Mouse (Mus musculus) cerebellum, adult 9-10 months (tissue): ENCODE results near the gene Fbxl18.
"Not testable (repeated sequence)": the region's sequence is repeated elsewhere in the genome, so short reads cannot be mapped to it uniquely, and the experiment has no call there.

Source experiments
- DNase-seq: peaks from one replicate; pipeline ENCODE4 v3.0.0; 2022

Gene Fbxl18

GRCm38 (mm10) chr5:142857763-142858229, 37.4 kb downstream of the Fbxl18 start:
- DNase-seq, result peak; percentile 66

DNA sequence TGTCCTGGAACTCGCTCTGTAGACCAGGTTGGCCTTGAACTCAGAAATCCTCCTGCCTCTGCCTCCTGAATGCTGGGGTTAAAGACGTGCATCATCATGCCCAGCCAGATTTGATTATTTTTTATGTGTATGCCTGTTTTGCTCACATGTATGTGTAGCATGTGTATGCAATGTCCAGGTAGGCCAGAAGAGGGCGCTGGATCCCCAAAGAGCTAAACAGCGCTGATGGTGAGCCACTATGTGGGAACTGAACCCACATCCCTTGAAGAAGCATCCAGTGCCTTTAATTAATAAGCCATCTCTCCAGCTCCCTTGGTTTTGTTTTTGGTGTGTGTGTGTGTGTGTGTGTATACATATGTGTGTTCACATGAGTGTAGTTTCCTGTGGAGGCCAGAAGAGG, 38.8 kb downstream of the Fbxl18 start:
- DNase-seq, result no peak

DNA sequence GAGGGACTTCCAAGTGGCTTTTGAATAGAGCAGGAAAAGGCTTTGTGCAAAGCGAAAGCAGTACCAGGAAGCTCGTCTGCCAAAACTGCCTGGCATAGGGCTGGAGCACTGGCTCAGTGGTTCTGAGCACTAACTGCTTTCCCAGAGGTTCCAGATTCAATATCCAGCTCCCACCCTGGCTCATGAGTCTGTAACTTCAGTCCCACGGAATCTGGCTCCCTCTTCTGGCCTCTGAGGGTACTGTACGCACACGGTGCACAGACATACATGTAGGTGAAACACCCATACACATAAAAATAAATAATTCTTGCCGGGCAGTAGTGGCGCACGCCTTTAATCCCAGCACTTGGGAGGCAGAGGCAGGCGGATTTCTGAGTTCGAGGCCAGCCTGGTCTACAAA, 40.3 kb downstream of the Fbxl18 start:
- DNase-seq, result peak; percentile 38

DNA sequence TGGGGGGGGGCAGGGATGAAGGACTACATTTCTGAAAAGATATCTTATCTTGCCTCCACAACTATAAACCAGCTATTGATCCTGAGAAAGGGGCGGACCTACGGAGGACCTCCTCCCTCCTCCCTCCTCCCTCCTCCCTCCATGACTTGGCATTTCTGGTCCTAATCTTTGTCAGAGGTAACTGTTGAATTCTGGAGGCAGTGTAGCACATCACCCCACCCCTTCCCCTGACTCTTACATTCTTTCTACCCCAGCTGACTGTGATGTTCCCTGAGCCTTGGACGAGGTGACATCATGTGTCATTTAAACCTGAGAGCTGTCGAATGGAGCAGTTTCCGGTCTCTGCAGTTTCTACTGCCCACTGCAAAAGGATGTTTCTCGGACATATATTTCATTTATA, 41.6 kb downstream of the Fbxl18 start:
- no peak for DNase-seq

GRCm38 (mm10) chr5:142851681-142852049, 43.6 kb downstream of the Fbxl18 start:
- no peak for DNase-seq

DNA sequence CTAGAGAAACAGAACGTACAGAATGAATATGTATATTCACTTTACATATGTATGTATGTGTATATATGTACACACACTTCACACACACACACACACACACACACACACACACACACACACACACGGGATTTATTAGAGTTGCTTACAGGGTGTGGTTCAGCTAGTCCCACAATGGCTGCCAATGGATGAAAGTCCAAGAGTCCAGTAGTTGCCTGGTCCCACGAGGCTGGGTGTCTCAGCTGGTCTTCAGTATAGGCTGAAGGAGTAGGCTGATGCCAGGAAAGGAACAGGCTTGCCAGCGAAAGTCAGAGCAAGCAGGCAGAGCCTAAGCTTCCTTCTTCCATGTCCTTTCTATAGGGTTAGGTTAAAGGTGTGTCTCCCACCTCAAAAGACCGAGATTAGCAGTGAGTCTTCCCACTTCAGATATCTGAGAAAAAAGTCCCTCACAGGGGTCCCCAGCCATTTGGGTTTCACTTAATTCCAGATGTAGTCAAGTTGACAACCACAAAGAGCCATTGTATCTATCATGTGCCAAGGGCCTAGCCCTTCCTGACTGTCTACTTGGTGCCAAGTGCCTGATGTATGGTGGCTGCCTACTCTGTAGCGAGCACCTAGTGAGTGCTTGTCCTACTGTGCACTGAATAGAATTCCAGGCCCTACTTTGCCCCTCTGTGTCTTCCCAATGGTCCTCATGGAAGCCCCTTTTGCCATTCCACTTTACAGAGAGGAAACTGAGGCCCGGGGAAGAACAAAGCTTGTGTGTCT, 44.1 kb downstream of the Fbxl18 start:
- no peak for DNase-seq

GRCm38 (mm10) chr5:142850476-142850875, 44.7 kb downstream of the Fbxl18 start:
- DNase-seq, result no peak

DNA sequence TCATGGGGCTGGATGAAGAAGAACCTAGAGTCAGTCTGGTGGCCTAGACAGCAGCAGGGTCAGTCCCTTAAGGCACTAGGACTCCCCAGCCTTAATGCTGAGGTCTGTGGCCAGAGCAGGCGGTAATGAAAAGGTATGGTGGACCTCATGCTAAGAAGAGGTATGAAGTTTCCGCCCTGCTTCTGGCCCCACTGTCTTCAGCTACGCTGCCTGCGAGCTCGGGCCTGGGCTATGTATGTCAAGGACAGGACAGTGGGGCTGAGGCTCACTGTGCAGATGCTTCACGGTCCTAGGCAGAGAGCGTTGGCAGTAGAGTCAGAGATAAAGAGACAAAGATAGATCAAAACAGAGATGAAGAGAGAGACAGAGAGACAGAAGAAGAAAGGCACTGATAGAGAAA, 46.3 kb downstream of the Fbxl18 start:
- no peak for DNase-seq

DNA sequence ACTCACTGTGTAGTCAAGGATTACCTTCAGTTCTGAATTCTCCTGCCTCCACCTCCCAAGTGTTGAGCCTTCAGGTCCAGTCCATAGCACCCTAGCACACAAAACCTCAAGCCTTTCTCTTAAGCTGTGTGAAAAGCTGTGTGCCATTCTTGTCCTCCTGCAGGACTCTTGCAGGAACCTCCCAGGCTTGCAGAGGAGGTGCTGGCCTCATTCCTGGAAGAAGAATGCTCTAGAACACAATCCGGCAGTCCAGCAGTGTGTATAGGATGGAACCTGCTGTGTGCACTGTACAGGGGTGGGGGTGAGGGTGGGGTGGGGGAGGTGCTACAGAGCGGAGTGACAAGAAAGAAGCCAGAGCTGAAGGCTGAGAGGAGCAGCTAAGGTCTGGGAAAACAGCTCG, 47.1 kb downstream of the Fbxl18 start:
- DNase-seq, result no peak

DNA sequence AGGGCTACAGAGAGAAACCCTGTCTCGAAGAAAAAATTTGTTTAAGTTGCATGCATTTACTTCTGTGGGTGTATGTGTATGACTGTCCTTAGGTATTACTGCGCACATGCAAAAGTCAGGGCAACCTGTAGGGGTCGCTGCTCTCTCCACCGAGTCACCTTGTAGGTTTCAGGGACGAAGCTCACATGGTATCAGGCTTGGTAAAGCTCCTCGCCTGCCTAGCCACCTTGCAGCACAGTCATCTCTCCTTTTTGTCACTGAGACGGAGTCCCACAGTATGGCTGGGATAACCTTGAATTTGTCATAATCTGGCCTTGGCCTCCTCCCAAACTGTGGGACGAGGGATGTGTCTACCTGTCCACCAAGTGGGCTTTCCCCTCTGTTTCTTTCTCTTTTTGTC, 50.8 kb downstream of the Fbxl18 start:
- no peak for DNase-seq

GRCm38 (mm10) chr5:142842137-142842642, 53.0 kb downstream of the Fbxl18 start:
- peak; percentile 36 for DNase-seq

DNA sequence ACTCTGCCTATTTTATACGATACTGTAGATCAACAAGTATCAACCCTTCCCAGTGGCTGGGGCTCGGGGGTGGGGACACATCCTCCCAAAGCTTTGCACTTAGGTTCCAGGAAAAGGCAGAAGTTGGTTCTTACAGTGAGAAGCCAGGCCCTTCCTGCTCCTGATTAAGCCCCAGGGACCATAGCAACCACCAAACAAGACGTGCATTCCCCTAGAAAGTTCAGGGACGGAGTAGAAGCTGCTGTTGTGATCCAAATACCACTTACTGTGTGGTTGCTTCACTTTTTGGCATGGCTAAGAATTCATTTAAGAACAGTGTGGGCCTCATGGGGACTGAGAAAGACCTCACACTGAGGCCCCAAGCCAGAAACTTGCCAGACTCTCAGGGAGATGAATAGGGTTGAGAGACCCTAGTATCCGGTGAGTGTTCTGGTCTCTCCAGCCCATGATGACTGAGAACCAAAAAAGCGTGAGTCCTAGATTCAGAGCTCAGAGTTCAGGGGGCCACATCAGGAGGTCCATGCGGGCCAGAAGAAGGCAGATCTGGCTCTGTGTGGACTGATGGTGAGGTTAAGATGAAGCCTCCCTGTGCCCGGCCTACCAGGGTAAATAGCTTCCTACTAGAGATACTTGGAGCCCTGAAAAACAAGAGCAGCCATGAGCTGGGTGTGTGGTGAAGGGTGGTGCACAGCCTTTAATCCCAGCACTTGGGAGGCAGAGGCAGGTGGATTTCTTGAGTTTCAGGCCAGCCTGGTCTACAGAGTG, 53.7 kb downstream of the Fbxl18 start:
- DNase-seq, result no peak

GRCm38 (mm10) chr5:142837427-142837826, 57.8 kb downstream of the Fbxl18 start:
- not testable (repeated sequence) for DNase-seq

GRCm38 (mm10) chr5:142836891-142837290, 58.3 kb downstream of the Fbxl18 start:
- no peak for DNase-seq

GRCm38 (mm10) chr5:142833646-142834438, 61.4 kb downstream of the Fbxl18 start:
- DNase-seq, result no peak

GRCm38 (mm10) chr5:142826131-142826530, 69.1 kb downstream of the Fbxl18 start:
- DNase-seq, result no peak

- no peak for DNase-seq
These were observed 69.6 kb downstream of the Fbxl18 start for GRCm38 (mm10) chr5:142825665-142826064.

GRCm38 (mm10) chr5:142824091-142824490, 71.1 kb downstream of the Fbxl18 start:
- peak; percentile 44 for DNase-seq

GRCm38 (mm10) chr5:142823096-142824062, 71.8 kb downstream of the Fbxl18 start:
- peak; percentile 86 for DNase-seq

DNA sequence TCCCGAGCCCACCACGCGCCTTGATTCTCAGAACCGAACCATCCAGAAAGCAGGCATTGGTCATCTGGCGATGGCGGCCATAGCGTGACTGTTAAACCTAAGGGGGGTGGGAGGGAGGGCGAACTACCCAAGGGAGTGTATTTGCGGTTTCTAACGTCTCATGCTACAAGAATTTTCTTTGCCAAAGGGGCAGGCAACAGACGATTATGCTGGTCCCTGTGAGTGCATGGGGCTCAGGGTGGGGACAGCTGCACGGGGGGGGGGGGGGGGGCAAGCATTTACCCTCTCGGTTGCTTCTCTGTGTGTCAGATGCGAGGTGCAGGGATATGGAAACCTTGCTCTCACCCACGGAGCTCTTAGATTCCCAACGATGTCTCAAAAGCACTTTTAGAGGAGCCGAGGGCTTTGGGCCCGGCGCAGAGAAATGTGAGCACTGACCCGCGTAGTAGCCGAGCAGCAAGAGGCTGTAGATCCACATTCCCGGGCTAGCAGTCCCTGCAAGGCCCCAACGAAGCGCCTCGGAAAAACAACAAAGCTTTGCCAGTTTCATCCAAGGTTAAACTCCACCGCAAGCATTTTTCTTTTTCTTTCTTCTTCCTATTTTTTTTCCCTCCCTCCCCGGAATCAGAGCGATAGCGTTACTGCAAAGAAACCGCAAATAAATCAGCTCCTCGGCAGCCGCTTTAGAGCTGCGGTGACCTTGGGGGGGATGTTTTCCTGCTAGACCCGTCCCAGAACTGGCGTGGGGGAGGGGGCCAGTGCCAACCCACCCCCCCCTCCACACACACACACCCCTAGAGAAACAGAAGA, 72.7 kb downstream of the Fbxl18 start:
- peak; percentile 66 for DNase-seq

DNA sequence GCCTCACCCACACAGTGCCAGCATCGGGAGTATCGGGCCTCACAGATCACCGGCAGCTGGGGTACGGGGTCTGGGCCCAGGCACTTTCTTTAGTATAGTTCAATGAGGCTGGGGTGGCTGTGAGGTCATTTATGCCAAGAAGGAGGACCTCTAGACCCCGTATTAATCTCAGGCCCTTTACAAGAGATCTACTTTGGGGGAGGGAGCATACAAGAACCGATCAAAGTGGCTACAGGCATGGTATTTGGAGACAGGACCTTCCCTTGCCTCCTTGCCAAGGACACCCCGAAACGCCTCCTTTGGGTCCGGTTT, 73.3 kb downstream of the Fbxl18 start:
- no peak for DNase-seq
